Mouse (Mus musculus): Measurements from ENCODE around the gene Acsm1. TPM values are rescaled to one million over a fixed set of nuclear protein-coding genes. Genes with fewer than 3 reads are reported as not detected.
A peak's percentile ranks its signal among the peaks of the same experiment; 100 is the strongest.

Acsm1 gene
- polyA plus RNA-seq, 1 experiment from 2014 or later, result 0.18 TPM

DNA sequence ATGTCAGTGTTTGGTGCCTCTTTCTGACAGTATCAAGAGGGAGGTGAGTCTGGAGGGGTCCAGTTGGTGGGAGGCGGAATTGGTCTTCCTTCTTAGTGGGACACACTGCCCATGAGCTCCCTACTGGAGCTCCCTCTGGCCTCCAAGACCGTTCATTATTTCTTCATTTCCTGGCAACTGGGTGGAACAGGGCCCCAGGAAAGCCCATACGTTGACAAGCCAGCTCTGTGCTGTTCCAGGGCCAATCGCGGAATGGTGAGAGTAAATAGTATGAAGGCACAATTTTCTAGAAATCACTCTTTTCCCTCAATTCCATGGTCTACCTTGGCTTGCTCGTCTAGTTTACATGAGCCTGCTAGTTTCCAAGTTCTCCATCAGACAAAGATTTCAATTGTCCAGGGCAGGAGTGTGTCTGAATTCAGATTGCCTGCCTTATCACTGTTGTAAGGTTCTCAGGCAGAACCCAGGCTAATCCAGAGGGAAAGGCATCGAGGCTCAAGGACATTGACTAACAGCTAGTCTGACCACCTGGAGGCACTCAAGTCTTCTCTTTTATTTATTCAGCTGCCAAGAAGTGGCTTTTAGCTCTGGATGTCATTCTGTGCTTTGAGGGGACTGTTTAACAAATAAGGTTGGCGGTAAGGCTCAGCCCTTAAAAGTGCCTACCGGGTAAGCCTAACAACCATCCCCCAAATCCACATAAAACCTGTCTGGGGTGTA, 1.1 kb downstream of the Acsm1 start:
- H3K4me3 ChIP-seq (replicated peaks), result no peak overlapping the region
- no peaks in the 10 kb centered on the region for H3K9me3 ChIP-seq
- no peaks in the 10 kb centered on the region for H3K27me3 ChIP-seq (replicated peaks)
- H3K9ac ChIP-seq, result no peak overlapping the region
- H3K4me1 ChIP-seq (replicated peaks), result no peaks in the 10 kb centered on the region
- 66% methylated on average over 9 of the region's 9 CpGs for WGBS
- no peak for ATAC-seq
- H3K36me3 ChIP-seq, result no peaks in the 10 kb centered on the region
- no peak overlapping the region for H3K4me2 ChIP-seq (replicated peaks)
- H3K27ac ChIP-seq, result no peak overlapping the region

GRCm38 (mm10) chr7:119616531-119616930, 9.7 kb downstream of the Acsm1 start:
- no peaks in the 10 kb centered on the region for H3K36me3 ChIP-seq
- no peak for ATAC-seq
- no peaks in the 10 kb centered on the region for H3K9me3 ChIP-seq
- H3K27ac ChIP-seq, result no peak overlapping the region
- H3K27me3 ChIP-seq (replicated peaks), result no peaks in the 10 kb centered on the region
- no peak overlapping the region for H3K4me3 ChIP-seq (replicated peaks)
- no peak overlapping the region for H3K4me2 ChIP-seq (replicated peaks)
- WGBS, result 38% methylated on average over 1 of the region's 1 CpGs
- H3K9ac ChIP-seq, result no peak overlapping the region
- no peaks in the 10 kb centered on the region for H3K4me1 ChIP-seq (replicated peaks)

- no peaks in the 10 kb centered on the region for H3K36me3 ChIP-seq
- H3K4me1 ChIP-seq (replicated peaks), result no peaks in the 10 kb centered on the region
- no peak for ATAC-seq
- no peaks in the 10 kb centered on the region for H3K9me3 ChIP-seq
- no peaks in the 10 kb centered on the region for H3K27me3 ChIP-seq (replicated peaks)
- 84% methylated on average over 6 of the region's 6 CpGs for WGBS
- no peak overlapping the region for H3K4me2 ChIP-seq (replicated peaks)
- no peak overlapping the region for H3K9ac ChIP-seq
- H3K4me3 ChIP-seq (replicated peaks), result no peak overlapping the region
- no peak overlapping the region for H3K27ac ChIP-seq
These were observed 10.8 kb downstream of the Acsm1 start for GRCm38 (mm10) chr7:119617593-119617992.

- no peak overlapping the region for H3K4me3 ChIP-seq (replicated peaks)
- H3K36me3 ChIP-seq, result no peaks in the 10 kb centered on the region
- H3K27me3 ChIP-seq (replicated peaks), result no peaks in the 10 kb centered on the region
- WGBS, result 48% methylated on average over 4 of the region's 4 CpGs
- no peak overlapping the region for H3K9ac ChIP-seq
- no peak overlapping the region for H3K4me2 ChIP-seq (replicated peaks)
- no peaks in the 10 kb centered on the region for H3K9me3 ChIP-seq
- H3K4me1 ChIP-seq (replicated peaks), result no peaks in the 10 kb centered on the region
- H3K27ac ChIP-seq, result no peak overlapping the region
- ATAC-seq, result no peak
These were observed 11.5 kb downstream of the Acsm1 start for GRCm38 (mm10) chr7:119618209-119618935.

DNA sequence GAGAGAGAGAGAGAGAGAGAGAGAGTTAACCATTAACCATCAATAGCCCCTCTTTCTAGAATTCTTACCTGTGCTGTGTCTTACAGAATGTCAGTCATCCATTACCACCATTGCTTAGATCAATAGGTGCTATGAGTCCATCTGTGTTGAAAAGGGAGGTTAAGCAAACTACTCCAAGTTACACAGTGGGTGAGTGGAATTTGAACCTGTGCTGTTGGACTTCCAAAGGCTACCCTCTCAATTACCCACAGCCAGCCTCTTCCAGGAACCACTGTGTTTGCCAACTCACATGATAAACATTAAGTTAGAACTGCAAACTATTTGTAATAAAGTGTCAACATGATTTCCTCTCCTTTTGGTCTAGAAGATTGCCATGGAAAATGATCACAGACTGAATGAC, 13.3 kb downstream of the Acsm1 start:
- no peak overlapping the region for H3K27ac ChIP-seq
- ATAC-seq, result peak; percentile 45; the same call in 1 of the 2 replicates

GRCm38 (mm10) chr7:119638773-119639172, 31.9 kb downstream of the Acsm1 start:
- Histone ChIP-seq H3K27ac (no peak overlapping the region), H3K4me2 (replicated peaks) (no peak overlapping the region), H3K4me1 (replicated peaks) (no peaks in the 10 kb centered on the region), H3K9ac (no peak overlapping the region), H3K4me3 (replicated peaks) (no peak overlapping the region), H3K36me3 (no peaks in the 10 kb centered on the region), H3K9me3 (no peaks in the 10 kb centered on the region), H3K27me3 (replicated peaks) (no peaks in the 10 kb centered on the region)
- ATAC-seq, result no peak

More for the DNA sequence above, 13.3 kb downstream of the Acsm1 start:
- Histone ChIP-seq H3K4me3 (replicated peaks) (no peak overlapping the region), H3K9ac (no peak overlapping the region), H3K9me3 (no peaks in the 10 kb centered on the region), H3K4me1 (replicated peaks) (no peaks in the 10 kb centered on the region), H3K27me3 (replicated peaks) (no peaks in the 10 kb centered on the region), H3K4me2 (replicated peaks) (no peak overlapping the region), H3K36me3 (no peaks in the 10 kb centered on the region)

- H3K36me3 ChIP-seq, result no peaks in the 10 kb centered on the region
- no peak for ATAC-seq
- no peaks in the 10 kb centered on the region for H3K9me3 ChIP-seq
- no peak overlapping the region for H3K9ac ChIP-seq
- no peak overlapping the region for H3K4me3 ChIP-seq (replicated peaks)
- H3K27ac ChIP-seq, result no peak overlapping the region
- 73% methylated on average over 5 of the region's 5 CpGs for WGBS
- no peak overlapping the region for H3K4me2 ChIP-seq (replicated peaks)
- H3K27me3 ChIP-seq (replicated peaks), result no peaks in the 10 kb centered on the region
- no peaks in the 10 kb centered on the region for H3K4me1 ChIP-seq (replicated peaks)
These were observed 35.5 kb downstream of the Acsm1 start for GRCm38 (mm10) chr7:119642307-119642706.

DNA sequence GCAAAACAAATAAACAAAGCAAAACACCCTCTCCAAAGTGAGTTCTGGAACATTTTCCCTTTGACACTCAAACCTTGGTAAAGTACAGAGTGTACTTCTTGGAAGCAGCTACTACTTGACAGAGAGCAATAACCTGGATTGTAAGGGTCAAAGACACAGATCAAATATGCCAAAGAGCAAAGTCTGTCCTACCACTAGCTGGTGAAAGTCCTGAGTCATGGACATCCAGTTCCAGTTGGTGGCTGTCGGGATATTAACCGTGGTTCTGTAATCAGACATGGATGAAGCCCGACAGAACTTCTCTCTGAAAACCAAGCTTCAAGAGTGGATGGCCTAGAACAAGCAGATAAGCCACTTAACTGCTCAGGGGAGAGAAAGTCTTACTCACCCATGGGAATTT, 61.1 kb downstream of the Acsm1 start:
- no peaks in the 10 kb centered on the region for H3K4me1 ChIP-seq (replicated peaks)
- H3K4me3 ChIP-seq (replicated peaks), result no peak overlapping the region
- WGBS, result 87% methylated on average over 3 of the region's 3 CpGs
- ATAC-seq, result no peak
- H3K27ac ChIP-seq, result no peak overlapping the region
- H3K9ac ChIP-seq, result no peak overlapping the region
- no peaks in the 10 kb centered on the region for H3K36me3 ChIP-seq
- H3K27me3 ChIP-seq (replicated peaks), result no peaks in the 10 kb centered on the region
- H3K9me3 ChIP-seq, result no peaks in the 10 kb centered on the region
- no peak overlapping the region for H3K4me2 ChIP-seq (replicated peaks)

DNA sequence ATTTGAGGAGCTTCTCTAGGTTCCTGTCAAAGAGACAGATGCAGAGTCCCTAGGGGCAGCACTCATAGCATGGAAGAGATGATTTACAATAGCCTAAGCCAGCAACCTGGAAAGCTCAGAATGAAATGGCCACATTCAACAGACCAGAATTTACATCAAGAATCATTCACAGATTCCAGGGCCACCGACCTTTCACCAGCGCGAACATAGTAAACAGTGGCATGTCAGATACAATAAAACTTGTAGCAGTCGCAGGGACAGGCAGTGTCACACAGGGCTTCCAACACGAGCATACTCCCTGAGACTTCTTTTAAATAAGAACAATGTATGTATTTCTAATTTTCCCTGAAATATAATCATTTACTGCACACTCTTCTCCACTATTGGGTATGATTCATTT, 63.6 kb downstream of the Acsm1 start:
- no peak overlapping the region for H3K4me2 ChIP-seq (replicated peaks)
- H3K4me1 ChIP-seq (replicated peaks), result no peaks in the 10 kb centered on the region
- H3K4me3 ChIP-seq (replicated peaks), result no peak overlapping the region
- ATAC-seq, result no peak
- no peak overlapping the region for H3K27ac ChIP-seq
- no peaks in the 10 kb centered on the region for H3K9me3 ChIP-seq
- no peak overlapping the region for H3K9ac ChIP-seq
- no peaks in the 10 kb centered on the region for H3K27me3 ChIP-seq (replicated peaks)
- no peaks in the 10 kb centered on the region for H3K36me3 ChIP-seq
- 38% methylated on average over 5 of the region's 5 CpGs for WGBS

GRCm38 (mm10) chr7:119670925-119671324, 64.1 kb downstream of the Acsm1 start:
- no peaks in the 10 kb centered on the region for H3K36me3 ChIP-seq

GRCm38 (mm10) chr7:119673465-119673864, 66.6 kb downstream of the Acsm1 start:
- Histone ChIP-seq H3K27me3 (replicated peaks) (no peaks in the 10 kb centered on the region), H3K9ac (no peak overlapping the region), H3K4me2 (replicated peaks) (no peak overlapping the region), H3K27ac (no peak overlapping the region), H3K4me3 (replicated peaks) (no peak overlapping the region), H3K9me3 (no peaks in the 10 kb centered on the region), H3K4me1 (replicated peaks) (no peaks in the 10 kb centered on the region), H3K36me3 (no peaks in the 10 kb centered on the region)
- WGBS, result 16% methylated on average over 6 of the region's 6 CpGs
- ATAC-seq, result 0 out of 2 replicates have a peak, but pooled peaks have one; percentile 31

More at GRCm38 (mm10) chr7:119670925-119671324, 64.1 kb downstream of the Acsm1 start:
- WGBS, result 49% methylated on average over 6 of the region's 6 CpGs
- Histone ChIP-seq H3K4me1 (replicated peaks) (no peaks in the 10 kb centered on the region), H3K9me3 (no peaks in the 10 kb centered on the region), H3K4me3 (replicated peaks) (no peak overlapping the region), H3K4me2 (replicated peaks) (no peak overlapping the region), H3K27me3 (replicated peaks) (no peaks in the 10 kb centered on the region), H3K9ac (no peak overlapping the region), H3K27ac (no peak overlapping the region)
- ATAC-seq, result no peak

GRCm38 (mm10) chr7:119680107-119680506, 73.3 kb downstream of the Acsm1 start:
- H3K36me3 ChIP-seq, result no peaks in the 10 kb centered on the region

DNA sequence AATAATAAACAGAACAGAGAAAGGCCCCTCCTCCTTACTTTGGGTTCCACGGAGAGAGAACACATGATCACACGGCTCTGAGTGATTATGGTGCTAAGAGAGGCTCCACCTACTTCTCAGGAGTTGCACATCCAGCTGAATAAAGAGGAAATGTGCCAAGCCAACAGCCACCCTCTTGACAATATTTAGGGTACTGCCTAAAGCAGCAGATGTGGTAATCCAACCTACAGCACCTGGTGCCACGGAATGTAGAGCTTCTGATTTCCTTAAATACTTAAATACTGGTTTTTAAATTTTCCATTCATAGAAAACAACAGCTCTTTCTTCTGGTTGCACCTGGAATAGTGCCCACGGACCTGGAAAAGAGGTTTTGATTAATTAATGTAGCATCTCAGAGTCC, 75.9 kb downstream of the Acsm1 start:
- 59% methylated on average over 4 of the region's 4 CpGs for WGBS
- Histone ChIP-seq H3K27ac (no peak overlapping the region), H3K9me3 (no peaks in the 10 kb centered on the region), H3K9ac (no peak overlapping the region), H3K4me2 (replicated peaks) (no peak overlapping the region), H3K27me3 (replicated peaks) (no peaks in the 10 kb centered on the region), H3K4me3 (replicated peaks) (no peak overlapping the region), H3K36me3 (no peaks in the 10 kb centered on the region), H3K4me1 (replicated peaks) (no peaks in the 10 kb centered on the region)
- no peak for ATAC-seq

More at GRCm38 (mm10) chr7:119680107-119680506, 73.3 kb downstream of the Acsm1 start:
- 72% methylated on average over 8 of the region's 8 CpGs for WGBS
- Histone ChIP-seq H3K9me3 (no peaks in the 10 kb centered on the region), H3K4me2 (replicated peaks) (no peak overlapping the region), H3K9ac (no peak overlapping the region), H3K4me3 (replicated peaks) (no peak overlapping the region), H3K27me3 (replicated peaks) (no peaks in the 10 kb centered on the region), H3K27ac (no peak overlapping the region), H3K4me1 (replicated peaks) (no peaks in the 10 kb centered on the region)
- no peak for ATAC-seq
